Mouse (Mus musculus): ENCODE results near the gene Stum. TPM values are rescaled to one million over a fixed set of nuclear protein-coding genes. Genes with fewer than 3 reads are reported as not detected.

The Stum gene
- total RNA-seq, 1 experiment from 2014 or later = 0.33 TPM

DNA sequence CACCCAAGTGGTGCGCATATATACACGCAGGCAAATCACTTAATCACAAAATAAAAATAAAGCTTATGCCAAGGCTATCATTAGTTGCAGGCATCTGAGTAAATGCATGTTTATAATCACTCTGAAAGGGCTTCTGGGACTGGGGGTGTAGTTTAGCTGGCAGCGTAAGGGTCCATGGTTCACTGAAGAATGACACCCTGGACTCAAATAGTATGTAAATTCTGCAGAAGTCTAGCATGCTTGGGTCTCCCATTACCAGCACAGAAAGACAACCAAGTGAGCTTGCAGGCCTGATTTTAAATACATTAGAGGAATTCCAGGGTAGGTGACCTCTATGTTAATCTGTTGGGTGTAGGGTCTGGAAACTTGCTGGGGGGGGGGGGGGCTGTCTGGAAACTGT lies 16.5 kb upstream of the Stum start:
- DNase-seq = no peak

DNA sequence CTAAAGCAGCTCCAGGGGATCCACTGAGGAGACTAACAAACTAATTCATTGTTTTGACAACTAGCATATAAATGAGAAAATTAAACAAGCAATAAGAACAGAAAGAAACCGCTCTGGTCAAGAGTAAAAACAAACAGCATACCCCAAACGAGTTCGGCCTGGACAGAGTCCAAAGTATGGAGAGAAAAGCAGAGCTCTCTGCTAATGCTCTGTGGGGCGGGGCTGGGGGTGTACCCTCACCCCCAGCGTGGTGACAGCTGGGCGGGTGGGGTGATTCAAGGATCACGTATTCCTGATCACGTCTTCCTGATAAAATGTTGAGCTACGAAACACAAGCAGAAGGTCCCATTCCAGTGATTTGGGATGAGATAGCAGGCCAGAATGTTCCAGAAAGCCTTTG lies 9.5 kb upstream of the Stum start:
- no peak for DNase-seq

DNA sequence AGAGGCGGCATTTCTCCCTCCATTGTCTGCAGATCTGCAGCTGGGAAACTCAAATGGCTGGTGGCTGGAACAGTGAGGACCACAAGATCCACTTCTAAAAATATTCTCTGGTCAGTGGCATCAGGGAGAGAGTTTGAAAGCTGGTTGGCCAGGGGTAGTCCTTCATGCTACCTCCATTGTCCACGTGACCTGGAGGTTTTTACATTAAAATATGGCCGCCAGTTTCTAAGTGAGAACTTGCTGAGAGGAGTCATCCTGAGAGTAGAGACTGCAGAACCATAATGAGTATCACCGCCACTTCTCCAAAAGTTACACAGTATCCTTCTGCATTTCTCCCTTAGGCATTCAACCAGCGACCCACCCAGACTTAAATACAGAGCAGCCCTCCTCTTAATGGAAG lies 2.0 kb upstream of the Stum start:
- DNase-seq = no peak

DNA sequence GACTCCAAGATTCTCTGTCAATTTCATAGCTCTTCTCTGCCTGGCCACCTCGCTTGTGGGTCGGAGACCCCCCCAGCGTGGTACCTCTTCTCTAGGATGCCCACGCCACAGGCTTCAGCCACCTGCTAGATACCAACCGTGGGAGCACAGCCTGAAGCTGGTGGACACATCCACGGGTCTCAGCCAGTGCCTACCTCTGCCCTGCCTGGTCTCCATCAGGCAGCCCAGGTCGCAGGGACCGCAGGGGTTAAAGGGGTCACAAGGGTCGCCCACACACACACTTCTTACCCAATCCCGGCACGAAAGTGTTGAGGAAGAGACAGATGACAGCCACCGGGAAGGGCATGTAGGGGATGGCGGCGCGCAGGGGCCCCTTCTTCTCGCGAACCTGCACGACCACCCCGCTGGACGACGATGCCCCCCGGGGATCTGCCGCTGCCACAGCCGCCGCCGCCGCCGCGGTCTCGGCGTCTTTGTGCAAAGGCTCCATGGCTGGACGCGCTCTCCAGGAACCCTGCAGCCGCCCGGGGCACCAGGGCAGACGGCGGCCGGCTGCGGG lies 385 bp downstream of the Stum start:
- DNase-seq = no peak

DNA sequence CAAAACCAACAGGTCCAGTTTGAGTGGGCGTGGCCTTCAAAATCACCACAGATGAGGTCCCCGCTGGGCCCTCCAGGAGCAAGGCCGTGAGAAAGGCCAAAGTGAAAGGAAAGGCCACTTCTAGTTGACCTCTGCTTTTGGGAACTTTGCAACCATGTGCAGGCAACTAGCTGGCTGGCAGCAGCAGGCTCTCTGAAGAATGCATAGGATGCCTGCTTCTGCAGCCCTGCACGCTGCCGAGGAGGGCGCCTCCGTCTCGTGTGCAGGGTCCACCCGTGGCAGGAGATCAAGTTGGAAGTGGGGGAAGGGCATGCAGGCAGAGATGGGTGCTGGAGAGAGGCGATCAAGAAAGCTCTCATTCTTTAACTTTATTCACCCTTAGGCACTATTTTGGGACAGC lies 1.3 kb downstream of the Stum start:
- DNase-seq = no peak

DNA sequence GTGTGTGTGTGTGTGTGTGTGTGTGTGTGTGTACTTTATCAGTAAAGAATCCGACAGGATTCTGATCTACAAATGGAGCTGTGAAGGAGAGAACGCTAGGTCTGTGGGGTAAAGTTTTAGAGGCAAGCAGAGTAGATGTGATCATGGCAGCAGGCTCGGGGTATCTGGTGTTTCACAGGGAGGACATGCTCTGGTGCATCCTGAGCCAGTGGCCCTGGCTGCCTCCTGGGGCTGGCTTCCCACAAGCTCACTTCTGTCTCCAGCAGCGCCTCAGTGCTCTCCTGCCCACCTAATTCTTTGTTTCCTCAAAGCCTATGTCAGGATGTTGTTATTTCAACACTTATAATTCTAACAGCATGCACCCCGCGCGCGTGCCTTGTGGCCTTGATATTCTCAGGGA lies 2.0 kb downstream of the Stum start:
- no peak for DNase-seq

DNA sequence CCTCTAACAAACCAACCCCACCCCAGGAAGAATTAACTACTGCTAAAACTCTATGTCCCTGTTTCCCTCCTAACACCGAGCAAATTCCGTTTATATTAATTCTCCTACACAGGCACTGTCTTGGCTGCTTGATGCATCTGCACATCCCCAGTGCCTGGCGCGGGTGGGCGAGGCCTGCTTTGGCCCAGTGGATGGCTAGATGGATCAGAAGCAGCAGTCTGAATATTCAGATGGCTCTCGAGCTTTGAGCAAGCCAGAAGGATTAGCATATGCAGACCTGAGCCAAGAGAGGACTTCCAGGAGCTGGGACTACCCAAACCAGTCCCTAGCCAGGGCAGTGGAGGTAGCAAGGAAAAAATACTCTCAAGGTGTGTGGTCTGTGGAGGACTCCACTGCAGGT lies 3.0 kb downstream of the Stum start:
- no peak for DNase-seq

DNA sequence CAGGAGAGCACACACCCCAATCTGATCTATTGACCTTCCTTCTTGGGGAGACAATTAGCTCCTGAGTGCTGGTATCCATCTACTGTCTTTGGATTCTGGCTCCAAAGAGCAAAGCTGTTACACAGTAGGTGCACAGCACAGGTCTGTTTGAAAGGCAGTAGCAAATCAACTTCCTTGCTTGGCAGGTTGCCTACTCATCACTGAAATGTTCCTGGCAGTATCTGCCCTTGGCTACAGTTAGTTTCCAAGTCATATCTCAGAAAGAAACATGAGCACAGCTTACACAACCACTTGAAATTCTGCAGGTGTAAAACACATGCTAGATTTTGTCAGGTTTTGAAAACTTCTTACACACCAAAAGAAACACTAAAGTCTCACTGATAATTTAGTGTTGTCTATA lies 9.7 kb downstream of the Stum start:
- peak; percentile 43 for DNase-seq

DNA sequence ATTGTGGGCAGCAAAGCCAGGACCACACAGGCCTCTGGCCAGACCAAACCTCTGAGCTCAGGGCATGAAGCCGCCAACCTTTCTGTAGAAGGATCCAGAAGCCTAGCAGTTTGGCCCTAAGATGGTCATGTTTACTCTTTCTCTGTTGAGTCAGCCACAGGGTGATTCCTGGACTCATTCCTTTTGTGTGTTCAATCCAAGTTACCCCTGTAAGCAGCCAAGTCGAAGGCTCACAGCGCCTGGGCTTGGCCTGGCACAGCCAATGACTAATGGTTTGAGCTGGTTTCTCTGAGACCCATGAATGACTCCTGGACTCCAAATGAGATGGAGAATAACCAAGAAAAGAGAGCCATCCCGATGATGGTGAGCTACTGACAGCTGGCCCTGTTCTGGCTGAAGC lies 15.3 kb downstream of the Stum start:
- no peak for DNase-seq

DNA sequence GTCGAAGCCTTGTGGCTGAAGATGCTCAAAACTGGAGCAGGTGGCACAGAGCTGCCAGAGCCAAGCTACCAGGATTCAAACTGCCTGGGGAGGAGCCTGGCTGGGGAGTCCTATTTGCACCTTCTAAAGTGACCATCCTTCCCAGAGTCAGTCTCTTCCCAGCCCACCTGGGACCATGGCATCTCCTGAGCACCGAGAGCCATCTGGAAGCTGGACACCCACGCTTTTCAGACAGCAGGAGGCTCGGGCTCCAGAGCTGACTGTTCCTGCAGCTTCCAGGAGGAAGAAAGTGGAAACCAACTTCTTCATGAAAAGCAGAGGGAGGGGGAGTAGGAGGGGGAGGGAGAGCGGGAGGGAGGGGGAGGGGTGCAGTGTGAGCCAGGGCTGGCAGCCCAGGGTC lies 17.7 kb downstream of the Stum start:
- DNase-seq = no peak

DNA sequence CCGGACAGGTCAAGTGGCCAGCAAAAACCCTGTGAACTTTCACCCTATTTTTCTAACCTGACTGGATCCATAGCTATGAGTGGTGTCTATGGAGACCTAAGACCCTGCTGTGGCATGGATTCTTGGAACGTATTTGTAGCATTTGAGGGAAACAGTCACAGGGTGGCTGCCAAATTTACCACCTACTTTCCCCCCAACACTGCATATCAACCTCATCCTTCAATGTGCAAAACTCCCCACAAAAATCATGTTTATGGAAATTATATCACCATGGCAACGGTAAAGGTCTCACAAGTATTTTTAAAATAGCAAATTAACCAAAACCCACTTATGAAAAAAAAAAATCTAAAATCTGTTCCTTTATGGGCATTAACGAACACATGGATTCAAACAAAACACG lies 18.9 kb downstream of the Stum start:
- DNase-seq = no peak

DNA sequence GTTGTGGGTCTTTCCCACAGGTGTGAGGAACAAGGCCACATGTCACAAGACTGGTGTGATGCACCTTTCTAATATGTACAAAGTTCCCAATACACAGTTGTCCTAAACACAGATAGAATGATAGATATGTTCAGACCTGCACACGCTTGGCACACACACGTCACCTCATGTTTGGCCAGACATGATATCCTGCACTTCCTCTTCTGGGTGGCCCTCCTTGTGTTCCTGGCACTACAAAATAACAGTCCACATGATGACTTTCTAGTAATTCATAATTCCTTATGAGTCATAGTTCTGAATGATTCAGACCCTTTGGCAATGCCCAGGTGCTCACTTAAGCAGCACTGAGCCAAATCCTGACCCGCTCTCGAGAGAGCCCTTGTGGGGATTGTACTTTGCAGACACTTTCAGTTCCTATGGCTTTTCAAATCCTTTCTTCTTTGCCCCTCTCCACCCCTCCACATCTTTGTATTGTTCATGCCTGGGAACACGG lies 20.3 kb downstream of the Stum start:
- DNase-seq = no peak

DNA sequence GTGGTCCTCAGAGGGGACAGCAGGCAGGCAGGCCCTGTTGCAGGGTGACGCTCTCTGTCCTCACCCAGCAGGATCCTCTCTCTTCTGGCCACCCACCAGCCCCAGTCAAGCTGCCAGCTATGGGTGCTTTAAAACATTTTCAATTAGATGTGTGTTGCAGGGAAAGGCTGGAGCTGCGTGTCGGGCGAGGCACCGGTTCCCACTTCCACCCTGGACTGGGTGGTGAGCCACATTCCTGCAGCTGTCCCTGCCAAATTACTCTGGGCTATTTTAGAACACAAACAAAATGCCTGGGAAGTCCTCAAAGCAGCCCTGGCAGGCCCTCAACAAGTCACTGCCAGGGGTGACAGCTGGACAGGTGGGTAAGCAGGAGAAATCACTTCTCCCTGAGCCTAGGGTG lies 20.9 kb downstream of the Stum start:
- DNase-seq = no peak

DNA sequence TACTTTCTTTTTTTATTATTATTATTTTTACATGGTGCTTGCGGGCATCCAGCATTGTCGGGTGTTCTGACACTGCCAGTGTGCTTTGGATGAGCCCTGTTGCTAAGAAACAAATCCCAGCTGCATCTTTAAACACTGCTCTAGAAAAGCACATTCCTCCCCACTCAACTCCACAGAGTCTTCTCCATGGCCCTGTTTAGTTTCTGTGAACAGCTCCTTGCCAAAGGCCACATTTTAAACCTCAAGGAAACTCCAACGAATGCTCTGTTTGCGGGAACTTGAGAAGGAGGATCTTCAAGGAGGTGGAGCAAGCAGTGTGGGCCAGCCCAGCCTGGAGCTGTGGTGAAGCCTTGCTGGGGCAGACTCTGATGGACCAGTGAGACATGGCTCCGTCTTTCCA lies 22.6 kb downstream of the Stum start:
- DNase-seq = no peak

DNA sequence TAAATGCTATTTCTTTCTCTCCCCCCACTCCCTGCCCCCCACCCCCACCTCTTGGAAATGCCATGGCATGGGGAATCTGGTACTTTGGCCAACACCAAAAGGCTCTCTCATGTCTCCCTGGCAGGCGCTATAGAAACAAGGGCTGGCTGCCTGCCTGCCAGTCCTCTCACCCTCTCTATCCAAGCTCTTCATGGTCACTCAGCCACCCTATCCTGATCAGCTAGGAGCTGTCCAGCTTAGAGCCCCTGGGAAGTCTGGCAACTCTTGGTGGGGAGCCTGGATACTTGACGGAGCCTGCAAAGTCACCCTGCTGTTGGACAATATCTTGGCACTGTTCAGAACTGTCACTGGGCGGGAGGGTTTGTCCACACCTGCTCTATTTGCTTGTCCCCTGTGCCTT lies 24.6 kb downstream of the Stum start:
- peak; percentile 29 for DNase-seq

DNA sequence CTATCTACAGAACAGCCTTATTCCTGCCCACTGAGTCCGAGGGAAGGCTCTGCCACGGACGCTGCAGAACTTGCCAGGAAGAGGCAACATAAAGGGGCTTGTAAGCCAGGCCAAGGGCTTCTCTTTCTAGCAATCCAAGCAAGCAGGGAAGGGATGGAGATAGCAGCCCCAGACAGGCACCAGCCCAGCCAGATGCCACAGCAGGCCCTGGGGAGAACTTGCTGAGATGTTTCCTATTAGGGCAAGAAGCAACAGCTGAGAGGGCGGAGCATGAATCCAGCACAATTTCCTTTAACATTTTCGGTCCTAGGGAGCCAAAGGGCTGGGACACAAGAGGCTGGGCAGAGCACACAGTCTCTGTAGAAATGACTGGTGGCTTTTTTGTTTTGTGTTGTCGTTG lies 25.0 kb downstream of the Stum start:
- no peak for DNase-seq

DNA sequence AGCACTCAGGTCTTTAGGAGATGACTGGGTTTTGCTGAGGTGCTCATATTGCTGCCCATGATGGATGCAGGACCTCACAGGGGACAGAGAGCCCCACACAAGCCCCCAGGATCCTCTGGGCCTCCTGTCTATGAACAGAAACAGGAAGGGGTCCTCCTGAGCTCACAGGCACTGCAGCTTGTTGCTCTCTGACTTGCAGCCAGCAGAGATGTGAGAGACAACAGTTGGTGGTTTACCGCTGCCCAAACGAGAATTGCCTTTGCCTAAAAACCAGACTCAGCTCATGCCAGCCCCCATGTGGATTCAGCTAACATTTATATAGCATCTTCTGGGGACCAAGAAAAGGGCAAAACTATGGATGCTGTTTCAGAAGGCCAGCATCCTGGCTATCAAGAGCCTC lies 33.7 kb downstream of the Stum start:
- DNase-seq = no peak

DNA sequence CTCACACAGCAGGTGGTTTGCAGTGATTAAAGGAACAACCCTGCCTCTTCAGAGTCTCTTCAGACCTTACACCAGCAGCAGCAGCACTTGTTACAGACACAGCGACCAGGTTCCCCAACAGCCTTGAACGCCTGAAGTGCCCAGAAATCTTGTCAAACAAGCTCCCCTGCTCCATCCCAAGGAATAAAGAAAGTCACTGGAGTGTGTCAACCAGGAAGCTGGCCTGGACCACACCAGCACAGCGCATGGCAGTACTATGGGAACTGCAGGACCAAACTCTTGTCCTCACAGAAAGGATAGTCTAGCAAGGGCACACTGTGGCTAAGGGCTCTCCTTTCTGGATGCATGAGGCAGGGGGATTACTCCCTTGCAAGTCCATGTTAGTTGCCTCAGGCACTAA lies 38.9 kb downstream of the Stum start:
- DNase-seq = no peak

DNA sequence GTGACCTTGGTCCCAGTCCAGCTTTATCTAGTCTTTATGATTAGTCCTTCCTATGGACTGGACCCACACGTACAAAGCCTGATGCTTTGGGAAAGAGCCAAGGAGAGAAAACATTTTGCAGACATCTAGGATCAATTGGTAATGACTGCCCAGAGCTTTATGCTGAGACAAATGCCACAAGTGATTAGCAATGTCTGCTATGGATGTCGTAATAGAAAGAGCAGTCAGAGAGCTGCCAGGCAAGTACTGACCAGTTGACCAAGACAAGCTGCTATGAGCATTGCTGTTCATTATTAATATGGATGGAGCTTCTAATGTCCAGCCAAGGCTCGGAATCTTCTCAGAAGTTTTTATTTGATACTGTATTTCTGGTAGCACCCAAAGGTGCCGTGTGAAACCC lies 43.8 kb downstream of the Stum start:
- no peak for DNase-seq

DNA sequence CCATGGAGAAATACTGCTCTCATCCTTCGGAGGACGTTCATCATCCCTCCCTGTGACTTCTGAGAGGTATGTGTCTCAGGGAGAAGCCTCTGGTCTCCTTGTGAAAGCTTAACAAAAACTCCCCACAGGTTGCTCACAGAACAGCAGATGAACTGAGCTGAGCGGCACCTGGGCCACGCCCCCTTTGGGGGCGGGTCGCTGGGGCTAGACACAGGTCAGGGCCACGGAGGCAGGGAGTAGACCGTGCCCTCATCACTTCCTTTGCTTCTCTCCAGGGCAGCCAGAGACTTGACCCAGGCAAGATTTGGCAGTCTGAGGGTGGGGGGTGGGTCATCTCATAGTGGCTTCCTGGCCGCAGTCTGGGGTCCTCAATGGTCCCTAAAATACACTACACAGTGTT lies 48.4 kb downstream of the Stum start:
- DNase-seq = no peak

DNA sequence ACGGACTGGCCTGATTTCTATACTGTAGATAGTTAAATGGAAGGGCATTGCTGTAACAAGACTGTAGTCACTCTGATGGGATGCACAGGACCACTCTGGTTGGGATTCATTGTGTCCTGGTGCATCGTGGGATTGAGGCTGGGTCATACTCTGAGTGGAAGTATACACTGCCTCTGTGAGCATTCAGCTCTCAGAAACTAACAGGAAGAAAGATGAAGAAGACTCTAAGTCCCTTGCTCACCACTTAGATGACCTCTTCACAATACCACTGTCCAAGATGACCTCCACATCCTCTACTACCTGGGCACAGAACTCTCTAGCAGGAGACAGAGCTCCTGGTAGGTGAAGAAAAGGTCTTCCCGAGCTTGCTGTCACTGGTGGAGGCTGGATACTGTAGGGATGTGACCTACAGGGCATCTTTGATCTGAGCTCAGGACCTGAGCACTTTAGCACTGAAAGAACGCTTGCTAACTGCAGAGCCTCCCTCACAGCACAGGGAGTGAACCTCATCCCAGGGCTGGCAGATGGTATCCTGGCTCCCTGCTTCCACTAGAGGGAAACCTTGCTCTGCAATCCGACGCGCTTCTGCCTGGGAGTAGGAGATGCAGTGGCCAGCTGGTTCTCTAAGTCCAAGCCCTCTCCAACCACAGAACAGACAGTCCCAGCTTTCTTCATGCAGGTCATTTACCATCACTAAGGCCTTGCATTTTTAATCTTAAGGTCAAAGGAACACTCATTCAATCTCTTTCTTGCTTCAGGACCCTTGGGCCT lies 49.3 kb downstream of the Stum start:
- peak; percentile 81 for DNase-seq

DNA sequence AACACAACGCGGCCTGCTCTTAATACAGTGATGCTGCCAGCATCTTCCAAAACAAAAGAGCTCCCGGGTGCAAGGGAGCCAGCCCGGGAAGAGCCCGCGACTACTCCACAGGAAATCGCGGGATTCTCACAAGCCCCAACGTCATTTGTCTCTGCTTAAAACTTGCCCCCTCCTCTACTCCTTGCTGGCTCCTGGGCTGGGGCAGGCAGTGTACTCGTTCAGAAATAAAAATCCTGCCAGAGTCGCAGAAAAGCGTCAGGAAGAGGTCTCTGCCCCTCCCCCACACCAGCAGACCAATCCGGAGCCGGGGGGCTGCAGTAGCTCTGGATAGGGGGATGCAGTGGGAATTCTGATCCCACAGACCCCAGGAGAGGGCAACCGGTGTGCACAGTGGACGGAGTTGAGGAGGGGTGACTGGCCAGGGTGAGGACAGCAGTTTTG lies 50.2 kb downstream of the Stum start:
- no peak for DNase-seq

DNA sequence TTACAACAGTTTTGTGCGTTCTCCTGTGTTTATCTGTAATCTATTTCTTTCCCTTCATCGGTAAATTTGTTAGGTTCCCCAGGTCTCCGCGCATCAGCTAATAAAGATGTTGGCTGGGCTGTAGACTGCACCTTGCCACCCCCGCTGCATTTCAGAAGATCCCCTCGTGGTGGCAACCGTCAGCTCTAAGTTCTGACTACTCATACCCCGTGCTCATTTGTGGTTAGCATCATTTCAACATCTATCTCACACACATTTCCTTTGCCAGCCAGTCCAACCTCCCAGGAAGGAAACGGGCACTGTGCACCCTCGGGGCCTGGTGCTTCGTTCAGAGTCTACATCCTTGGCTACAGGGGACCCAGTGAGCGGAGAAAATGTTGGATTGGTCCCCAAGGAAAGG lies 51.5 kb downstream of the Stum start:
- DNase-seq = no peak

DNA sequence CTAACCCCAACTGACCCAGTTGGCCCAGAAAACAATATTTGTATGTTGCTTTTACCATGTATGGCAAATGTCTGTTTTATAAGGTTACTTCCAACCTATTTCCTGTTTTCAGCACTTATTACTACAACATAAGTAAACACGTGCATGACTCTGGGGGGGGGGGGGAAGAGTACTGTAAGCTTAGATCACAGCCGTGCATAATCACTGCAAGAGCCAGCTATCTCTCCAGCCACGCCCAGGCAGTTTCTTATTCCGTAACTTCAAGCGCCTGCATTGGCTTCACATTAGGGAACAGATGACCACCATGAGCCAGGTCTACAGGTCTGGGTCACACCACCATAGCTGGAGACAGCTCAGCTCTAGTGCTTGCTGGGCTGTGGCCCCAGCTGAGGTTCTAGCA lies 53.5 kb downstream of the Stum start:
- no peak for DNase-seq
